Mouse (Mus musculus) yolk sac, embryonic 10.5 days (tissue): ENCODE data around the gene Letmd1.
"Not testable (repeated sequence)": the region's sequence is repeated elsewhere in the genome, so short reads cannot be mapped to it uniquely, and the experiment has no call there.

Experiments
- DNase-seq: peaks from one replicate; pipeline ENCODE4 v3.0.0-alpha.2; 2017; ENCODE audit warnings: low spot score

The Letmd1 gene

DNA sequence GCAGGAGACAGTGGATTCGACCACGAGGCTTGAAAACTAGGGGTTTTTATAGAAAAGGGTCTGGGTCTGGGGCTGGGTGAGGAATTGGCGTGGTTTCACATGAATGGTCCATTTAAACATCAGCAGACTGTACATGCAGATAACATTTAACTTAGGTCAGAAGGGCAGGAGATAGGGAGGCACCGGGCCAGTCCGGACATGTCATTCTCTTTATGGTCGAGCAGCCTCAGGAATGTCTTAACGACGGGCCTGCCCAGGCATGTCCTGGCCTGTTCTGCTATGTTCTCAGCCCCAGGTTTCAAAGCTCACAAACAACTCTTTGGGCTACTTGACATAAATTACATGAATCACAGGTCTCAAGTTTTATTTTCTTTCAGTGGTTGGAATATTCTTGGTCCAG lies 30.7 kb downstream of the Letmd1 start:
- DNase-seq = not testable (repeated sequence)

DNA sequence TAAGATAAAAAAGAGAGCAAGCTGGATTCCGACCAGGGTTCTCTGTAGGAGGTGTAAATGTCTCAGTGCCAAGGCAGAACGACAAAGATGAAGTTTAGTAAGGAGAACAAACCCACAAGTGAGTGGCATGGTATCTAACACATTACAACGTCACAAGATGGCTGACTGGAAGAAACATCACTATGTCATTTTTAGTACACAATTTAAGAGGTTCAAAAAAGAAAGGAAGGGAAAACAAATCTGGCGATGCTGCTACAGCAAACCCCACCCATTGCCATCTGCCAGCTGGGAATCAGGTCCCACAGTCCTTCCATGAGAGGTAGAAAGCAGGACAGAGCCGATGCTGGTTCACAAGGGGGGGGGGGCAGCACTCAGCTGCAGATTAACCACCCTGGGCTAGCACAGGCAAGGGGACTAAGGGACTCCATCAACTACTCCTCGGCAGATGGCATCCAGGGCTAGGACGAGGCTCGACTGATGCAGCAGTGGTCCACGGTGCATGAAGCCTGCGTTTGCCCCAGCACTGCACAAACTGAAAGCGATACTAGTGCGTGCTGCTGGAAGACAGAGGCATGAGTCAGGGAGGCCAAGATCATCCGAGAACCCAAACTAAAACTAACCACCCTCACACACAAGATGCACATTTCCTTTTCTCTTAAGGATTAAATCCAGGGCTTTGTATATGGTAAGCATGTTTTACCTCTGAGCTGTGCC lies 39.8 kb downstream of the Letmd1 start:
- no peak for DNase-seq

- no peak for DNase-seq
Observed at GRCm38 (mm10) chr15:100510072-100510471, 41.2 kb downstream of the Letmd1 start.

DNA sequence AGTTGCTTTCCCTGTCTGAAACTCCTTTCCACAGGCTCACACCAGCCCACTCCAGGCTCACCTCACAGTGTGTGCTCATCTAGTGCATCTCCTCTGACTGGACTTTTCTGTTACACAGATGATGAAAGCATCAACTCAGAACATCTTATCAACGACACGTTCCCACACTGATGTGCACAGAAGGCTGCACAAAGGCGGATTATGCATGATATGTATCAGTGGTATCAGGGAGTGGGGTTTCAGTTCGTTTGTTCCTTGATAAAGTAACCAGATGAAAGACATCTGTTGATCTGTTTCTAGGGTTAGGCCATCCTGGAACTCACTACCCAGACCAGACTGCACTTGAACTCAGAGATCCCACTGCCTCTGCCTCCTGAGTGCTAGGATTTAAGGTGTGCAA lies 44.6 kb downstream of the Letmd1 start:
- no peak for DNase-seq

GRCm38 (mm10) chr15:100515121-100515520 lies 46.3 kb downstream of the Letmd1 start:
- no peak for DNase-seq

GRCm38 (mm10) chr15:100520306-100520705 lies 51.5 kb downstream of the Letmd1 start:
- peak; percentile 5 for DNase-seq

GRCm38 (mm10) chr15:100525405-100525804 lies 56.6 kb downstream of the Letmd1 start:
- DNase-seq = no peak

DNA sequence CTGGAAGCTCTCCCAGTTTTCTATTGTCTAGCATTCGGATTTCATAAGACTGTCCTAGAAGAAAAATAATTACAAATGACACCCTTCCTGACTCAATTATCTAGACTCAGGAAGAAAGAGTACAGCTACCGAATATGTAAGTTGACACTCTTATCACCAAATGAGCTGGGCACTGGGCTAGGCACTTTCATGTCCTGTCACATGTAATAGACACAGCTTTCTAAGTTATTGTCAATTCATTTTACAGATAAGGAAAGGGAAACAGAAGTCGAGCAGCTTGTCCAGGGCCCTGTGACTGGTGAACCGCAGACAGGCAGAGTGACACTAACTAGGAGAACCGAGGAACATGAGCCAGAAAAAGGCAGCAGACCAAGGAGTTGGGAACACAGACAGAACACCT lies 59.1 kb downstream of the Letmd1 start:
- DNase-seq = no peak
